Mouse (Mus musculus): Measurements from ENCODE around the gene Arsa.
A peak's percentile ranks its signal among the peaks of the same experiment; 100 is the strongest.

Gene Arsa

DNA sequence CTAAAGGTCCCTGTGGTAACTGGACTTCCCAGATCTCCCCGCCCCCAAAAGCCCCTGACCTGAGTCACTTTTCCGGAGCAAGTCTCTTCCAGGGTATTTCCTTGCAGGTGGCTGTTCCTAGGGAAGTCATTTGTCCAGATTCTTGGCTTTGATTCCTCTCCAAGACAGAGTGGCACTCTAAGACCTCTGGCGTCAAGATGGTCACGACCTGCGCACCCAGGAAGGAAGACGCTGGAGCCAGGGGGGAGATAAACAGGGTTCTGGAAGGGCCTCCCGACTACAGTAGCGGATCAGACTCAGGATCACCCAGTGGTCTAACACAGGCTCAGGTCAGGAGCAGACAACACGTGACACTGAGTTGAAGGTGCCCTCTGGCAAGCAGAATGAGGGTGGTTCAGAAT, at the start of gene Arsa:
TSS of gene Arsa (minus strand) at position 335 of the 401 bp plus-strand sequence.
- peak; percentile 48 to 76 for DNase-seq (ENCODE audit: low spot score in 2 of 2)

DNA sequence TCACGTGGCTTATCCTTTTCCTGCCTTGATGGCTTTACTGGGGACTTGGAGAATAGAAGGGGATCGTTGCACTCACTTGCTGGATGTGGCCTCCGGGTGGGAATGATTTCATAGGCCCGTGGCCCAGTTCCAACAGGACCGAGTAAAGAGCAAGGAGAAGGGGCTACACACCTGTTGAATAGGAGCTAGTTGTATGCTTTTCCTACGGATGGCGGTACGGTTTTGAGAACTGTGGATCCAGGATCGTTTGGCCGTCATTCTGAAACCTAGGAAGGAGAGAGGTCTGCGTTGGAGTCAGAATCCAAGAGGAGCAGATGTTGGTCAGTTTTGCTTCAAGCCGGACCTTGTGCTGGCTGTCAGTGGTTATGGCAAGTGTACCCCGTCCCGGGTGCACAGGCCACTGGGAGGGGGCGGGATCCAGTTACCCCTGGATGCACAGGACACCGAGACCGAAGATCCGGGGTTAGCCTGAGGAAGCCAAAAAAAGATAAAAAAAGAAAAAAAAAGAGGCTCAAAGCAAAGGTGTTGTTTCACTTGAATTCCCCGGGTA, 49.6 kb upstream of the Arsa start:
- no peak for DNase-seq (ENCODE audit: low spot score in 2 of 2)

DNA sequence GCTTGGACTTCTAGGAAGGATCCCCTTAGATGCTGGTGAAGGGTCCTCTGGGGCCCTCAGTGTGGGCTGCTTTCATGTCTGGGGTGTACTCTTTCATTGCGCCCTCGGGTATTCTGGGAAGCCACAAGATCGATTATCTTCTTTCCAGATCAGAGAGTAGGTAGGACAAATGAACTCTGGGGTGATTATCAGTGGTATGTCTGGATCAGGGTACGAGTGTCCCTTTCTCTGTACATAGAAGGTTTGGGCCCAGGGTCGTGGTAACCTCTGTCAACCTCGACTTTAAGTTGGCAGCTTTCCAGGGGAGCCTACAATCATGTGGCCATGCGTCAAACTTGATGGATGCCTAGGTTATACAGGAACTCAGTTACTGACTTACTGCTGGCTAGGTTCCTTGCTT, 48.7 kb upstream of the Arsa start:
- no peak for DNase-seq (ENCODE audit: low spot score in 2 of 2)

DNA sequence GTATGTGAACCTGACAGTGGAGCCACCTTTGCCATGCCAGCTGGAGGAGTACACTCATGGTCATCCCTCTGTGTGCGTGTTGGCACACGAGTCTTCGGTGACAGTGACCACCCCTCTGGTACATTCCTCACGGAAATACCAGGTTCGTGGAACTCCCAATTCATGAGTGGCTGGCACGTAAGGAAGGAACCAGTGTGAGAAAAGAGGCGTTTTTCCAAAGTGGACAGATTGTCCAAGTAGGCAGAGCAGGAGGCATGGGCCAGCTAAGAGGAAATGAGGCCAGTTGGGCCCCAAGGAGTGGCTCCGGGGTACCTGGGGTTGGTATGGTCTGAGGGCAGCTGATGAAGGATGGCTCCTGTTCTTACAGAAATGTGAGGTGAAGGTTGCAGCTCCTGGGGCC, 48.2 kb upstream of the Arsa start:
- no peak for DNase-seq (ENCODE audit: low spot score in 2 of 2)

DNA sequence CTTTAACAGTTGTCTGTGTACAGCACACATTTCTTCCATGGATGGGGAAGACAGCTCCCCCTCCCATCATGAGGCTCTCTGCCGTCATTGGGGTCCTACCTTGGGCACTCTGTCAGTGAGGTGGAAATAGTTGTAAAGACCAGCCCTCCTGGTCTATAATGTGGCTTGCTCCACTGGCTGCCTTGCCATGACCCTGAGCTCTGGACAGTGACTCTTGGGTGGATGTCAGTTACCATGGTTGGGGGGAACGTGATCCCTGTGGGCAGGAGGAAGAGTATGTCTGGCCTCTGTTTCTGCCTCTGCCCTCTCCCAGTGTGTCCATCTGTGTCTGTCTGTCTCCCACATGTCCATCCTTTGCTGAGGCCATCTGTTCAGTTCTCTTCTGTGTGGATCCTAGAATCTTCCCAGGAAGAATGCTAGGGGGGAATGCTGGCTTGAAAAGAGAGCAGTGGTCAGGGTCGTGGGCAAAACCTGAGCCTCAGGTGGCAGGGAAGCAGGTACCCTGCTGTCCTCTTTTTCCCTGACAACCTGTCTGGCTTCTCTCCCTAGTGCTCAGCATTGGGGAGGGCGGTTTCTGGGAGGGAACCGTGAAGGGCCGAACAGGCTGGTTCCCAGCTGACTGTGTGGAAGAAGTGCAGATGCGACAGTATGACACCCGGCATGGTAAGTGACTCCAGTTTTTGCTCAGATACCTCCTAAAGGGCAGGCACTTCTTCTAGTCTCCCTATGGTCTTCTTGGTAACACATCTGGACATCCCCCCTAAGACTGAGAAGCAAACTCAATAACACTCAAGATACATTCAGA, 47.6 kb upstream of the Arsa start:
- DNase-seq (ENCODE audit: low spot score in 2 of 2), result no peak

DNA sequence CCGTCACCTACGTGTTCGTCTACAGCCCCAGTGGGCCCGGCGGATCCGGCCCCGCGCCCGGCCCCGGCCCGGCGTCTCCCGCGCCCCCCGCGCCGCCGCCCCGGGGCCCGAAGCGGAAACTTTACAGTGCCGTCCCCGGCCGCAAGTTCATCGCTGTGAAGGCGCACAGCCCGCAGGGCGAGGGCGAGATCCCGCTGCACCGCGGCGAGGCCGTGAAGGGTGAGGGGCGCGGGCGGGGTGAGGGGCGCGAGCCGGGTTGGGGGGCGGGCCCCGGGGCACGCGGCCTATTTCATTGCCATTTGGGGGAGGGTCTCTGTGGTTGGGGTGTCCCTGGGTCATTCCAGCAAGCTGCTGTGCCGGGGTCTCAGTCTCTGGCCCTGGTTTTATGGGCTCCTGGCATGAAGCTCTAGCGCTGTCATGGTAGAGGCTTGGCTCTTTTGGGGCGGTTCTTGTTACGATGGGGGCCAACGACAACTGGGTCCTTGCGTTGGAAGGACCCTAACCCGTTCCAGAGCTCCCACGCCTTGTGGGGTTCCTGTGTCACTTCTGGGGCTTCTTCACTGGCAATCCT, 46.9 kb upstream of the Arsa start:
- no peak for DNase-seq (ENCODE audit: low spot score in 2 of 2)

DNA sequence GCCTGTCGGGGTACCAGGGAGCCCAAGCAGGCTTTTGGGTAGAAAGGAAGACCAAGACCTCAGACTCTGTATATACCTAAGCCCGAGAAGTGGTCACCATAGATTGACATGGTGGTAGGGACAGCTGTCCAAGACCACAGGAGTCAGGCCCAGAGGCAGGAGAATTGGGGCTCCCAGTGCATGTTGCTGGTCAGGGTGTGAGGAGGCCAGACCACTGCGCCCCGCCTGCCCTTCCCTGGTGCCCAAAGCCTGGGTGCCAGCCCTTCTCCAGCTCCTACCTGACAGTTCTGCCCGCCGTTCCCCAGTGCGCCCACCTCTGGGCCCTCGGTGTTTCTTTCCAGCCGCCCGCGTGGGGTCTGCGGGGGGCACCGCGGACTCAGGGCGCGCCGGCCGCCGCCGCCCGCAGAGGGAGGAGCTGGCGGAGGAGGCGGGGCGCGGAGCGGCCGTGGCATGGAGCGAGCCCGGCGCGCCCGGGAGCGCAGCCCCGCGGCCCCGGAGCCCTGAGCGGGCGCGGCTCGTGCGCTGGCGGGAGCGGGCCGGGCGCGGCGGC, 46.1 kb upstream of the Arsa start:
- DNase-seq (ENCODE audit: low spot score in 2 of 2), result no peak

DNA sequence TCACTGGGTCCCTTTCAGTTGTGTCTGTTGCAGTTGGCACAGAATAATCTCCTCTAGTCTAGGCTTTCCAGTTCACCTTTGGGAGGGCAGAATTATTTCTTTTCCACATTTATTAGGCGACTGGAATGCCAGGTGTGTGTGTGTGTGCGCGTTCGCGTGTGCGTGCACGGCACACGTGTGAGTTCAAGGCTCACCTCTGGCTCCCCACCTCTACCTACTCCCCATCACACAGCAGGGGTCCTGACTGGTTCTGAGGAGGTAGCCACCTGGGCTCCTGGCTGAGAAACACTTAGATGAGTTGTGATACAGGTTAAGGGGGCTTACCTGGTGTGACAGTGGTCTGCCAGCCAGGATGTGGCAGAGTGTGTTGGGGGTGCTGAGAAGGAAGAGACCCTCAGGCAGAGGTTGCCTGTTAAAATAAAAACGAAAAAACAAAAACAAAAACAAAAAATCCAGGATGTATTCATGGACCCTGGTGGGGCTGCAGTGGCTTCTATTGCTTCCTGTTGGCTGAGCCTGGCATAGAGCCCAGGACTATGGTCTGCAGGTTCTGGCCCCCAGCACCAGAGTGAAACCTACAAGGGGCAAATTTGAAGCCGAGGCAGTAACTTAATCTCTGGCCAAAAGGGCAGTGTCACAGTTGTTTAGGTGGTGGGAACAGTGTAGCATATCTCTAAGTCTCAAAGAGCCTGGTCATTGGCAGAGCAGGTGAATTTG, 45.5 kb upstream of the Arsa start:
- no peak for DNase-seq (ENCODE audit: low spot score in 2 of 2)

DNA sequence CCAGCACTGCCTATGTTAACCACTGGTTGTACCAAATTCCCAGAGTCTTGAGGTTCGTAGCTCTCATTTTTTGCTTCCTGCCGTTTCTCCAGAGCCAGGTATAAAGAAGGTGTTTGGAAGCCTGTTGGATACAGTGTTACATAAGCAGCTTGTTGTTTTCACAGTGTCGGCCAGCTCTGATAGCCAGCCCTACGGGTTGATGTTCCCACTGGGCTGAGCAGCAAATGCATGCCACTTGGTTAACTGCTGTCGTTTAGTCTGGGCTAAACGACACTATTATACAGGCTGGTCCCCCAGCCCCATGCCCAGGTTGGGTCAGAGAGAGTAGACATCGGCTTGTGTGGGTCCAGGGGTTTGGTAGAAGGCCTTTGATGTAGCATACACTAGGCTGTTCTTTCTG, 44.7 kb upstream of the Arsa start:
- DNase-seq (ENCODE audit: low spot score in 2 of 2), result no peak

DNA sequence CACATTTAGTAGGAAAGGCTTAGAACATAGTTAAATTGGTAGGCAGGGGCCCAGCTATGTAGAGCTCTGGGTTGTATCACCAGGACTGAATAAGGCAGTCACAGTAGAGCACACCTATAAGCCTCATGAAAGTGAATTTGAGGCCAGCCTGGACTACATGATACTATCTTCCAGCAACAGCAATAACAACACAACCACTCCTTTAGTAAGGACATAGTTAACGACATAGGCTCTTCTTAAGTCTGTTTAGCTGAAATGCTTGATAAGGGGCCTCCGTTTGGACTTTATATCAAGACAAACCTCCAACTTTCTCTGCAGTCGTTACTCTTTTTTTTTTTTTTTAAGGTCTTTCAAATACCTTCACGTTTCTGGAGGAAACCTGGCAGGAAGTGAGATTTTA, 35.5 kb upstream of the Arsa start:
- no peak for DNase-seq (ENCODE audit: low spot score in 2 of 2)

DNA sequence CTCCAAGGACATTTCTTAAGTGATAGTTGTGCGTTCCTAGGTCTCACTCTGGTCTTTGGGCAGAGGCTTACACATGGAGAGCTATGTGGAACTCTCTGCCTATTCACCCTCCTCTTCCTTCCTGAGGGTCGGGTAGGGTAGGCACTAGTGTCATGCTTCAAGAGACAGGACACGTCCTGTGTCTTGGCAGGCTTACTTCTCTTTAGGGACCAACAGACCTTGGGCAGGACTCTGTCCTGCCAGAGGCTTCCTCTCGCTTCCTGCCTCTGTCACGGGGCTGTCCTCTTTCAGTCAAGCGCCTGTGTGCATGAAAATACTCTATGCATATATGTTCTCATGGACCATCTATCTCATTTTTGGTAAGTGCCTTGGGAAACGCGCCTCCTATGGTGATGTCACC, 30.5 kb upstream of the Arsa start:
- no peak for DNase-seq (ENCODE audit: low spot score in 2 of 2)

DNA sequence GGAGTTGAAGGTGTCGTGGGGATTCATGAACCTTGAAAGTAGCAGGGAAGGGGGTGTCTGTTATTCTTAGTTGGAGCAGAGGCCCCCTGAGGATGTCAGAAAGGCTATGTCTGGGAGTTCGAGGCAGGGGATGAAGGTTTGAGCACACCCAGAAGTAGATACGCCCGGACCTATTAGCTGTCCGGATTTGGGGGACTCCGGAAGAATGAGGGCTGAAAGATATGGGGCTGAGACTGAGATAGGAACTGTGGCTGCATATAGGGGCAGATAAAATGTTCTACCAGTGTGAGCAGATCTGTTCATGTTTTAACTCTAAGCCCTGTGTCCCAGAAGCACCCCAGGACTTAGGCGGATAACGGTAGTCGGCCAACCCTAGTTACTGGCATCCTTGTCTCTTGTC, 27.6 kb upstream of the Arsa start:
- no peak for DNase-seq (ENCODE audit: low spot score in 2 of 2)

DNA sequence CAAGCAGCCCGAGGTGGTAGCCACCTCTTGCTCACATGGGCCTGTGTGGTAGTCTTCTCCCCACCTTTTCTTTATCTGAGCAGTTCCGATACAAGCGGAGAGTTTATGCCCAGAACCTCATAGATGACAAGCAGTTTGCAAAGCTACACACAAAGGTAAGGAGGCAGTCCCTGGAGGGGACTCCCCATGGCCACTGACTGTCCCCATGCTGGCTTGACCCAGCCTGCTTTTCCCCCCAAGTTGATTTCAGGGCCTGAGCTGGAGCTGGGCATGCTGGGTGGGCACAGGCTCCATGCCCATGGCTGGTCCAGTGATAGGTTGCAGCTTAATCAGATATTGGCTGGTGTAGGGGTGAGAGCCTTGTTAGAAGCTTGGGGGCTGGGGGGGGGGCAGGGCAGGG, 24.1 kb upstream of the Arsa start:
- no peak for DNase-seq (ENCODE audit: low spot score in 2 of 2)

DNA sequence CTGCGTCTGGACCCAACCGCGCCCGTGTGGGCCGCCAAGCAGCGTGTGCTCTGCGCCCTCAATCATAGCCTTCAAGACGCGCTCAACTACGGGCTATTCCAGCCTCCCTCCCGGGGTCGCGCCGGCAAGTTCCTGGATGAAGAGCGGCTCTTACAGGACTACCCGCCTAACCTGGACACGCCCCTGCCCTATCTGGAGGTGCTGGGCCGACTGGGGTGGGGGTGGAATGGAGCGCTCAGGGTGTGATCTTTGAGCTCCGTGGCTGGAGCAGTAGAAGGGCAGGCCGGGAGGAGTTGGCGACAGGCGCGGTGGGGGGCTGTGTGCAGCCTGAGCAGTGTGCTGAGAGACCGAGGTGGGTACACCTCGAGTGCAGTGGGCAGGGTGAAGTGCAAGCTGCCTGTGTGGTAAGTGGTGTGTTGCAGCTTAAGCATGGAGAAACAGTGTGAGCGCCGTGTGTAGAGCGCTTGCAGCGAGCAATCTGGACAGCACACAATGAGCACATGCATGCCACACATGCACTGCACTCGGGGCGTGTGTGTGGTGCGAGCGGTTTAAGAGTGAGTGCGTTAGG, 23.1 kb upstream of the Arsa start:
- no peak for DNase-seq (ENCODE audit: low spot score in 2 of 2)

DNA sequence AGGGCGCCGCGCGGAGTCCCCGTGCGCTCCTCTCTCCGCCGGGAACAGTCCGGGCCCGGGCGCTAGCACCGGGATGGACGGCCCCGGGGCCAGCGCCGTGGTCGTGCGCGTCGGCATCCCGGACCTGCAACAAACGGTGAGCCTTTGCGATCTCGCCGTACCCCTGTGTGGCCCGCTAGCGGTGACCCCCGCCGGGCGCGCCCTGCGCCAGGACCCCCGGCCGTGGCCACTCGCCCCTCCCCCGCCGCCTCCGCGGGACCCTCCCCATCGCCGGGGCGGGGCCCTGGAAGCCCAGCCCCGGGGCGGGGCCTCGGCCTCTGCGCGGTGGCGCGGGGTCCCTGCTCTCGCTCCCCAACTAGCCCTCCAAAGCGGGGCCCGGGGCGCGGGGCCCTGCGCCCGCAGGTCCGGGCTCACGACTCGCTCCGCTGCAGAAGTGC, 22.6 kb upstream of the Arsa start:
- DNase-seq (ENCODE audit: low spot score in 2 of 2), result no peak

DNA sequence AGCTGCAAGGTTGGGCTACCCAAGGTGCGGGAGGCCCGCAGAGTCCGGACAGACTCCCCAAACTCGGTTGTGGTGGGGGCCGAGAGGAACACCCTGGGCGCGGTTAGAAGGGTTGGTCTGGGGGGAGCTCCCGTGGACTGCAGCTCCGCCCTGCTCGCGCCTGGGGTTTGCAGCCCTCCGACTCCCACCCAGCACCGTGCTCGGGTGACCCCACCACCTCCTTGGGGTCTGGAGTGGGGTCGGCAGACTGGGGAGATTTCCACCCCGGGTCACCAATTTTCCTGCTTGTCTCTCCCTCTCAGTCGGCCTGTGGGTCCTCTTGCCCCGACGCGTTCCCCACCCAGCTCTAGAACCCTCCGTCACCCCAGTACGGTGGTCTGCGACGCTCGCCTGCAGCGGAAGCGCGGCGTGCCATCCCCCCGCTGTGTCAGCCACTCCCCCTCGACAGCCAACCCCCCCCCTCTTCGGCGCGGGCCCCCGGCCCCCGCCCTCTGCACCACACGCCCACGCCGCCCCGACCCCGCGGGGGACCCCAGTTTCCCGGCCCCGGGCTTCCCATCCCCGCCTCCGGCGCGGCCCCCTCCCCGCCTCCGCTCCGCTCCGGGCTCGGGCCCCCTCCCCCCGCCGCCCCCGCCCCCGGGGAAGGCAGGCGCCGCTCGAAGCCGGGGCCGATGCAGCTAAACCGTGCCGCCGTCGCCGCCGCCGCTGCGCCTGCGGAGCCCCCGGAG, 21.9 kb upstream of the Arsa start, which contains the start of gene Shank3:
TSS of gene Shank3 (plus strand) at position 663 of the 728 bp plus-strand sequence.
- no peak for DNase-seq (ENCODE audit: low spot score in 2 of 2)

DNA sequence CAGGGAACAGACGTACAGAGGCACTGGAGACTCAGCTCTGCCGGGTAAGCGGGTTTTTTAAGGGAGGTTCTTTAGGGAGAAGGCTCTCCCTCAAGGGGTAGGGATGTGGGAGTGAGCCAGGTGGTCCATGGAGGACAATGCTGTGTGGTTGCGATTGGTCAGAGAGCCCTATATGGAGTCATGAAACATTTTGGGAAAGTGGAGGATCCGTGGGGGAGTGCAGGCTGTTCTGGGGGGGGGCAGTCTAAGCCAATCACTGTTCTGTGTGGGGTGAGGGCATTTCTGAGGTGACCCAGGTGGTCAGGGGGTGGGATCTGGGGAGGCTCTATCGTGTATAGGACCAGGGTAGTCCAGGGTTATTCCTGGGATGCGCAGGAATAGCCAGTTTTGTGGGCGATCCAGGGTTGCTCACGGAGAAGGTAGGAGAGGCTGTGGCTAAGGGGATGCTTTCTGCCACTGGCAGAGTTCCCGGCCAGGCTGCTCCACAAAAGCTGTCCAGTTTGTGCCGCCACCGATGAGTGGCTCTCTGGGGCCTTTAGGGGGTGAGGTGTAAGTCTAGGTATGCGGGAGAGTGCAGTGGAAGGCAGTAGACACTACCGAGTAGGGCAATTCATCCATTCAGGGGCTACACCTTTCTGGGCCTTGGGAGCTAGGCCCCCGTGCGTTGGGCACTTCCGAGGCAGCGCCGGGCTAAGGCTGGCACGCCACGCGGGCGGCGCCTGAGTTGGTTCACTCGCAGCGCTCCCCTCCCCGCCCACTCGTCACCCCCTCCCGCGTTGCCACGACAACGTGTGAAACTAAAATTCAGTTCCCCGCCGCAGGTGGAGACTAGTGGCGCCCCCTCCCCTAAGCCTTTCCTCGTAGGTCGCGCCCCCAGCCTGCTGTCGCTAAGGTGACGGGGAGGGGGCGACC, 21.1 kb upstream of the Arsa start:
- DNase-seq (ENCODE audit: low spot score in 2 of 2), result no peak

DNA sequence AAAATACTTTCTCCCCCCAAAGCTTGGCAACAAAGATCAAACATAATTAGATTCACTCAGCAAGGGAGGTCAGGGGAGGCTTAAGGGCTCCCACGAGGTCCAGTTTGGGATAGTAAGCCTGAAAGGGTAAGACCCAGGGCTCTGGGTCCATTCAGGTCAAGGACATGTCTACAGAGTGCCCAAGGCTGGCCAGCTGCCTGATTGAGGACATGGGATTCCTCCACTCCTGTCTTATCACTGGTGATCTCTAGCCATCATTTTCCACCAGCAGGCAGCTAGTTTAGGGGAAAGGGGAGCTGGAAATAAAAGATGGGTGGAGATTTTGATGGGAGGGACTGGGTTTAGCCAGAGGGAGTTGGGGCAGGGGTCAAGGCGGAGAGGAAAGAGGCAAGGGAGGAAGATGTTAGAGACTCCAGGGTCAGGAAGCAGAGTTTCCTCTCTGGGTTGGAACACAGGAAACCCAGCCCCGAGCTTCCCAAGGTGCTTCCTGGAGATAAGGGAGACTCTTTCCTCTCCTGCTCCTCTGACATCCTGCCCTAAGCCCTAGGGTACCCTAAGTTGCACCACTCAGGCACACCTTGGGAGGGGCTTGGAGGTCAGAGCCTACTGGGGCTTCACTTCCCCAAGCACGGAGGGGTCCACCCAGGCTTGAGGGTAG, 20.3 kb upstream of the Arsa start:
- DNase-seq (ENCODE audit: low spot score in 2 of 2), result peak; percentile 86 to 95

DNA sequence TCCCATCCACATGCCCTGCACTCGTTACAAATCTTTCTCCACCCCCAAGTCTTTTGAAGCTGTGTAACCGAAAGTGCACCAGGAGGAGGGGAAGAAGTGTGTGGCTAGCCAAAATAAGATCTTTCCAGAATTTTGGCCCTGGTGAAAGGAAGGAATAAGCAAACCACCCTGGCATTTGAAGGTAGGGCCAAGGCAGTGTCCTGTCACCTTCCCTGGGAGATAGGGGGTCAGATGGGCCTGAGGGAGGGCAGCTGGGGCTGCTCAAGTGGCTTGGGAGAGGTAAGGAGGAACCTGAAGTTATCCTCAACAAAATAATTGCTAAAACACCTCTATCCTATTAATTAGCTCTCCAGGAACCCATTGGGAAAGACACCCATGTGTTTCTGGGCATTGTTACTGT, 19.6 kb upstream of the Arsa start:
- DNase-seq (ENCODE audit: low spot score in 2 of 2), result no peak

DNA sequence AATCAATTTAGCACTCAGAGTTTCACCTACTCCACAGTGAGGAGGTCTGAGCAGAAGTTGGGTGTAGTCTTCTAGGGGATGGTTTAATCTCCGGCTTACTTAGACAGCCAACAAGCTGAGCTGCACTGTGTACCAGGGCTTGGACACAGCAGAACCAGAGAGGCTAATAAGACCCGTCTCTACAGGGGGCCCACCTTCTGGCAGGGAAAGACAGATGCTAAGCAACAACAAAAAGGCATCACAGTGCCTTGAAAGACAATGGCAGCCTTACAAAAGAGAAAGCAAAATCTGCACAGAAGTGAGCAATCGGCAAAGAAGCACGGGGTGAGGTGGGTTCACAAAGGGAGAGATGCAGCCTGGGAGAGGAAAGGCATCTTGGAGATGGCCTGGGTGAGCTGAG, 18.9 kb upstream of the Arsa start:
- DNase-seq (ENCODE audit: low spot score in 2 of 2), result no peak

All from heart, adult 9 months (tissue).